Mouse (Mus musculus) small intestine, adult 2 months (tissue): ENCODE measurements around the gene Fam171a1.

ENCODE experiments used
- CTCF ChIP-seq: fragments of 200-500 bp; IDR thresholded peaks from 2 replicates; pipeline ENCODE4 v1.5.1; 2012; ENCODE audit warnings: low read depth, mild to moderate bottlenecking, control low read depth, inconsistent platforms, low read length, moderate library complexity, mixed read lengths; ENCODE audit not compliant: insufficient replicate concordance, insufficient read length; ENCODE audit errors: extremely low read depth
- POLR2A ChIP-seq: fragments of 200-500 bp; IDR thresholded peaks from 2 replicates; pipeline ENCODE4 v1.6.1; 2012; ENCODE audit warnings: low read depth, mild to moderate bottlenecking, control low read depth, inconsistent platforms, low read length, moderate library complexity

- TF ChIP-seq CTCF (no peak), POLR2A (no peak)
These were observed 8.5 kb downstream of the Fam171a1 start for GRCm38 (mm10) chr2:3122571-3122970.
